Mouse (Mus musculus): ENCODE results near the gene Zfp507. TPM values are rescaled to one million over a fixed set of nuclear protein-coding genes. Genes with fewer than 3 reads are reported as not detected.

The Zfp507 gene
- total RNA-seq, 2 experiments from 2014 or later, result 1.2 to 2.6 TPM

- ATAC-seq (replicated peaks; ENCODE audit: low FRiP score, poor library complexity, severe bottlenecking), result no peak
These were observed 60.9 kb downstream of the Zfp507 start for GRCm38 (mm10) chr7:35741858-35742257.

DNA sequence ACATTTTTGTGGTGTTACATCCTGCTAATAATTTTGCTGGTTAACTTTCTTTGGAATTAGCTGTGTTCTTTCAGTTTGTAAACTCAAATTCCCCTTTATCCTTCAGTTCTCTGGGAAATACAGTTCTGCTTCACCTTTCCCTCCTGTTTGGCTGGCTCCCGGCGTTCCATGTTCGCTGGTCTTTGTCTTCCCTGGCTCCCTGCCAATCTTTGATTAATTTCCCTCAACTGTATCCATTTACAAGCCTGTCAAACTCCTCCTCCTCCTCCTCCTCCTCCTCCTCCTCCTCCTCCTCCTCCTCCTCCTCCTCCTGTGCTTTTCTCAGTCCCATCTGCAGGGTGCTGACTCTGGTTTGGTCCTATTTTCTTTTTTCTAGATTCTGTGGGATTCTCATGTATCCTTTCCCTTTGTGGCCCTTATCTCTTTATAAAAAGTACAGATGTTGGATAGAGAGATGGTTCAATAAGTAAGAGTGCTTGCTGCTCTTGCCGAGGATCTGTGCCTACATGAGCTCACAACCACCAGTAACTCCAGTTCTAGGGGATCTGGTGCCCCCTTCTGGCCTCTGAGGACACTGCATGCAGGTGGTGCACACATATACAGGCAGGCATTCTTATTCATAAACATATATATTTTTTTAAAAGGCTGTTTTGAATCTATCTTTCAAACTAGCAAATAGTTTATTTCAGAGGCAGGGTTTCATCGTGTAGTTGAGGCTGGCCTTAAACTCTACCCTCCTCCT is 62.1 kb downstream of the Zfp507 start:
- no peak for ATAC-seq (replicated peaks; ENCODE audit: low FRiP score, poor library complexity, severe bottlenecking)

DNA sequence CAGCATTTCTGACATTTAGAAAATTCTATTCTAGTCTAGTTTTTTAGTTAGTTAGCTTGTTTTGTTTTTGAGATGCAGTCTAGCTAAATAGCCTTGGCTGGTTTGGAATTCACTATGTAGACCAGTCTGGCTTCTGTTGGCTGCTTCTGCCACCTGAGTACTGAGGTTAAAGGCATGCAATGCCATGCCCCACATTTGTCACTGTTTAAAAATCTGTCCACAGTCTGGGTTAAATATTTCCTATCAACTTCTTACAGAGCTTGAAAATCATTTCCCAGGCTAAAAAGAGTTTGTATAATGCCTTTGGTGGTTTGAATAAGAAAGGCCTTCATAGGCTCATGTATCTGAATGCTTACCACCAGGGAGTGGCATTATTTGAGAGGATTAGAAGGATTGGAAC is 63.9 kb downstream of the Zfp507 start:
- ATAC-seq (replicated peaks; ENCODE audit: low FRiP score, poor library complexity, severe bottlenecking), result no peak

DNA sequence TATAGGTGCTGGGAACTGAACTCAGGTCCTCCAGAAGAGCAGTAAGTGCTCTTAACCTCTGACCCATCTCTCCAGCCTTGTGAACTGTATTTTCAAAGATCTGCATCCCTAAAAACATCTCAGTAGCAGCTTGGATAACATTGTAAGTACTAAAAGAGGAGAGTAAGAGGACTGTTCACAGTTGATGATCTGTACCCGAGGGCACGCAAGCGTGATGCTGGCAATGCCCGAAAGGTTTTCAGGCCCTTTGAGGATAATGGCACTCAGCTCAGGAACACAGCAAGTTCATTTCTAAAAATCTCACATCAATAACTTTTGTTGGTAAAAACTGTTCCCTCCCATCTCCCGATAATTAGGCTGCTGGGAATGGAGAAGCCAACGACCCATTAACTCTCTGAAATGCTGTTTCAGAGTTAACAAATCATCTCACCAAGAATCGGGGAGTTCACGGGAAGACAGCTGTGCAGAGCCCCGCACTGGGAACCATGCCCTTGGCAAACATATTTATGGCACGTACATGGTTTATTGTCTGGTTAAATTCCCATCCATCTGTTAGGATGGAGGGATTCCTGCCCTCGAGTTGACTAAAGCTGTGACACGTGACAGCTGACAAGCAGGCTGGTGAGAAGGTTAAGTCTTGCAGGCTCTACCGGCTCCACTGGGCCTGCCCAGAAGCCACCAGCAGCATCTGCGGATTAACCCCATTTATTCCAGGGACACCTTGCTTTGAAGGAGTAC is 69.3 kb downstream of the Zfp507 start:
- ATAC-seq (replicated peaks; ENCODE audit: low FRiP score, poor library complexity, severe bottlenecking), result no peak

DNA sequence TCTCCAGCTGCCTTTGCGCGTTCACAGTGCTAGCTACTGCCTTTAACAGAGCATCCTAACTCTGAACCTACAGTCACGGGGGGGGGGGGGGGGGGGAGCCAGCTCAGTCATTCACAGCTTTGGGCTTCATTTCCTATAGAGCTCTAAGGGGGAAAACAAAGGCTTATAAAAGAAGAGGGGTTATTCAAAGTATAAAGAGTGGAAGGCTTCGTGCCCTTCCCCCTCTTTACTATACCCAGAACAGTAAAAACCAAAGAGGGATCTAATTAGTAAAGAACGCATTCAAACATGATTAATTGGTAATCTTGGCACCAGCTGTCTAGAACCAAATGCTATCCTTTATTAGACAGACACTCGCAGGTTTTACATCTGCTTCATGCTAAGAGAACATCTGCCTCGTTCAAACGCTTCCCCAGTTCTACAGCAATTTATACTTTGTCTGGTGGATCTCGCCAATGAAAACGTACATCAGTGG is 70.2 kb downstream of the Zfp507 start:
- ATAC-seq (replicated peaks; ENCODE audit: low FRiP score, poor library complexity, severe bottlenecking), result no peak

DNA sequence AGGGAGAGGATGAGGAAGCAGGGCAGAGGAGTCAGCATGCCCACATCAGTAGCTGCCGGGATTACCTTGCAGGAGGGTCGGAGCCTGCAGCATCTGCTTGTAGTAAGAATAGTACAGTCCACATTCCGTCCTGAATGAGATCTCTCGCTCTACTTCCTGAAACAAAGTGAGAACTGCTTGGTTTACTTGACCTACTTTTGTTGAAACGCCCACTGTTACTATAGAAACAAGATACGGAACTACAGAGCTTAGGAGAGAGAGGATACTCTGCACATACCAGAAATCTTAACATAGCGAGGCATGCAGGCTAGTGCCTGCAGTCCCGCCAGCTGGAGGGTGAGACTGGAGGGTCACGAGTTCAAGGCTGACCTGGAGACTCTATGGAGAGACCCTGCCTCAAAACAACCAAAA is 73.2 kb downstream of the Zfp507 start:
- no peak for ATAC-seq (replicated peaks; ENCODE audit: low FRiP score, poor library complexity, severe bottlenecking)

GRCm38 (mm10) chr7:35728376-35728775 is 74.4 kb downstream of the Zfp507 start:
- no peak for ATAC-seq (replicated peaks; ENCODE audit: low FRiP score, poor library complexity, severe bottlenecking)

DNA sequence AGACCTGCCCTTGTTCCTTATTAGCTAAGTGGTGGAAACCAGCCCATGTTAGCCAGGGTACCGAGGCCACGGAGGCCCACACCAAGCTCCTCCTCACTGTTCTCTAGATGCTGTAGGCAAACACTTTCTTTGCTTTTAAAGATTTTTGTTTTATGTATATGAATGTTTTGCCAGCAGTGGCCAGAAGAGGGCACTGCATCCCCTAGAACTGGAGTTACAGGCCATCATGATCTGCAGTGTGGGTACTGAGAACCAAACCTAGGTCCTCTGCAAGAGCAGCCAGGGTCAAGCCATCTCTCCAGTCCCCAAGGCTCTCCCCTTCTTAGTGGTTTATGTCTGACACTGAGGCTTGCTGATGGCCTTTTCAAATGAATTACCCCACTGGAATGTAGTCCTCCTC is 79.8 kb downstream of the Zfp507 start:
- no peak for ATAC-seq (replicated peaks; ENCODE audit: low FRiP score, poor library complexity, severe bottlenecking)

Other genes starting within 250 kb of the Zfp507 start
- gene Nudt19, start 246.7 kb downstream of the Zfp507 start, total RNA-seq (2015; ENCODE audit: low replicate concordance), result 55.3 and 55.8 TPM in 2 replicates
- gene Nudt19, start 246.7 kb downstream of the Zfp507 start, total RNA-seq (2017; ENCODE audit: low replicate concordance), result 10.0 and 24.4 TPM in 2 replicates
- 0.42 and 1.7 TPM in 2 replicates for gene Rgs9bp, start 217.4 kb downstream of the Zfp507 start, total RNA-seq (2015; ENCODE audit: low replicate concordance)
- gene Rgs9bp, start 217.4 kb downstream of the Zfp507 start, total RNA-seq (2017; ENCODE audit: low replicate concordance), result 0.14 and 0.68 TPM in 2 replicates
- 11.5 and 35.4 TPM in 2 replicates for gene Ankrd27, start 216.8 kb downstream of the Zfp507 start, total RNA-seq (2015; ENCODE audit: low replicate concordance)
- gene Ankrd27, start 216.8 kb downstream of the Zfp507 start, total RNA-seq (2017; ENCODE audit: low replicate concordance), result 12.3 and 20.6 TPM in 2 replicates
- 5.2 and 45.3 TPM in 2 replicates for gene Pdcd5, start 155.5 kb downstream of the Zfp507 start, total RNA-seq (2015; ENCODE audit: low replicate concordance)
- gene Pdcd5, start 155.5 kb downstream of the Zfp507 start, total RNA-seq (2017; ENCODE audit: low replicate concordance), result 16.6 and 17.1 TPM in 2 replicates
- 2.7 and 23.4 TPM in 2 replicates for gene Dpy19l3, start 48.5 kb downstream of the Zfp507 start, total RNA-seq (2015; ENCODE audit: low replicate concordance)
- 0.84 and 2.5 TPM in 2 replicates for gene Dpy19l3, start 48.5 kb downstream of the Zfp507 start, total RNA-seq (2017; ENCODE audit: low replicate concordance)

All from erythroblast, adult 5-6 weeks (primary cell).